Mouse (Mus musculus): ENCODE data around the gene Leng8.

GRCm38 (mm10) chr7:4144046-4144445 lies 7.2 kb downstream of the Leng8 start:
- TF ChIP-seq GATA1 (IDR thresholded peaks at IDR 0.05; ENCODE audit: borderline replicate concordance, low read length), result no peak
- no peak for TF ChIP-seq FLI1 (IDR thresholded peaks at IDR 0.05; ENCODE audit: low read length)

Data from megakaryocyte, embryonic 14.5 days (primary cell).